Mouse (Mus musculus) adrenal gland, postnatal 25 days (tissue): ENCODE results near the gene Zfhx3. TPM values are rescaled to one million over a fixed set of nuclear protein-coding genes. Genes with fewer than 3 reads are reported as not detected.
A peak's percentile ranks its signal among the peaks of the same experiment; 100 is the strongest.

Source experiments
- DNase-seq: peaks from one replicate; pipeline ENCODE4 v3.0.0; 2021; ENCODE audit warnings: mixed read lengths
- total RNA-seq: library from RNA; stranded (reverse); gene quantifications from 2 replicates; pipeline ENCODE4 v1.2.3, GENCODE M21; 2021

The Zfhx3 gene
- total RNA-seq, 1 experiment from 2014 or later: 56.3 TPM

DNA sequence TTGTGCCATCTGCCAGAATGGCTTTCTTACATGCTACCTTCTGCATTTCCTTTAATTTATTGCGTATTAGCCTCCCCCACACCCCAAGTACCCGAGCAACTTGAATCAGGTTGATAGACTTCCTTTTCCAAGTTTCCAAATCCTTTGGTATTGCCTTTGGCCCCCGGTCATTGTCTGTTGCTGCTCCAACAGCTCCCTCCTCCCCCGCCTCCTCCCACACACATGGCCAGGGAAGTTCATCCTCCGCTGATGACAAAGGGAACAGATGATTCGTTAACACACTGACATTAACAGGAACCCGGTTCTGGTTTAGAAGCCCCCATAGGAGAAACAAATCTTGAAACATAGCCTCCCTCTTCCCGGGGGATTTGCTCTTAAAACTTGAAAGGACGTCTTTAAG is 917.5 kb downstream of the Zfhx3 start:
- DNase-seq: no peak

DNA sequence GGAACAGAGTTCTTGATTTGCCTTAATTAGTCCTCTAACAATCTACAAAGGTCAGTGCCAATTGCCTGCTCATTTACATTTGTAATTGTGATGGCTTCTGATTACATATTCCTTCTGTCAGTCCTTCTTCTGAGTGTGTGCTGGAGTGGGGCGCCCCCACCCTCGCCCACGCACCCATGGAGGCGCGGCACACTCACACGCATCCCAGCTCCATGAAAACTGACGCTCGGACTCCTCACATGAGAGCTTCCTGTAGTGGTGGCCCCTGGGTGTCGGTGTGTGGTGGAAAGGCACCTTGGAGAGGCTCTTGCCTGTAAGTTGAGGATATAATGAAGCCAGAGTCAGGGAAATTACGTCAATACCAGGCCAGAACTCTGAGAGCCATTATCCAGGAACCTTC is 921.0 kb downstream of the Zfhx3 start:
- DNase-seq: no peak

DNA sequence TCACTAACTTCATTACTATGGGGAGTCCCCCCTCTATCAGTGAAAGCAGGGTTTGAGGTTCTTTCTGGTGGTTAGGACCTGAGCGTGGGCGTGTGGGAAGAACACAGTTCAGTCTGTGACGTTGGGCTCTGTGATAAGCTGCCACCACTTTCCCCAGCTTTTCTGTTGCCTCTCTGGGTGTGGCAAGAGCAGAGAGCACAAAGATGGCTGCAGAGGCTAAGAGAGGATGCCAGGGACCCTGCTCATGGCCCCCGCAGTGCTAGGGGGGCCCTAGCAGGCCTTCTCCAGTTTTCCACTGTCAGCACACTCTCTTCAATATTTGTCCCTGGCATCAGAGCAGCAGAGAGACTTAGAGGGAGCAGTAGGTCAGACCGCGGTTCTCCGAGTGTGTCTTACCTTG is 924.0 kb downstream of the Zfhx3 start:
- DNase-seq: no peak

GRCm38 (mm10) chr8:108867482-108868258 is 925.2 kb downstream of the Zfhx3 start:
- no peak for DNase-seq

- no peak for DNase-seq
Measured at GRCm38 (mm10) chr8:108868259-108869090, 926.0 kb downstream of the Zfhx3 start.

GRCm38 (mm10) chr8:108869420-108869819 is 927.0 kb downstream of the Zfhx3 start:
- DNase-seq: no peak

DNA sequence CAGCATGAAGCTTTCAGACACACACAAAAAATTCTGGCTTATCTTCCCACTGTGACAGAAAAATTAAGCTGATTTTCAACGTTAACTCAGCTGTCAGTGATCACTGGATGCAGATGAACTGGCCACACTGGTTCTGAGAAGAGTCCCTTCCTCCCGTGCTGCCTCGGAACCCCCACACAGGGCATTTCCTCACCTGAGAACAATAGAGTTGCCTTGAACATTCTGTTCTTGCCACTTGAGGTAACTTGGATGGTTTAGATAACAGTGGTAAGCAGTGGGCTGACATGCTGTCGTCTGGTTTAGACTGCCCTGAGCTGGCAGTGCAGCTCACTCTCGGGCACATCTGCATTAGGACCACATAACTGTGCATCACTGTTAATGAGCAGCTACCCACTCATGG is 927.5 kb downstream of the Zfhx3 start:
- no peak for DNase-seq

DNA sequence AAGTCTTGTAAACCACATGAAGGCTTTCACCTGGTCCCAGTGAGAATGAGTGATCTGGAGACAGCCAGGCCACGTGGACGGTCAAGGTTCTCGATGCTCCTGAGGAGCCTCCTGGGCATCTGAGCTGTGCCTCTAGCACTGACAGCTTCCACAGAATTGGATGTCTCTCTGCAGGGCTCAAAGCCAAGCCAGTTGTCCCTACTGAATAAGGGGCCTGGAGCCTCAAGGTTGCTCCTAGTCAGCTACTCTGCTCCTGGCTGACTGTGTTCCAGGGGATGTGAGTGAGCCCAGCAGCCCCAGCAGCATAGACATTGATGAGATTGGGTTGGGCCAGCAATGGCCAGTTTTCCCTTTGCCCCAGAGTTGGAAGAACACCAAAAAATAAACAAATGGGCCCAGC is 927.9 kb downstream of the Zfhx3 start:
- DNase-seq: no peak

DNA sequence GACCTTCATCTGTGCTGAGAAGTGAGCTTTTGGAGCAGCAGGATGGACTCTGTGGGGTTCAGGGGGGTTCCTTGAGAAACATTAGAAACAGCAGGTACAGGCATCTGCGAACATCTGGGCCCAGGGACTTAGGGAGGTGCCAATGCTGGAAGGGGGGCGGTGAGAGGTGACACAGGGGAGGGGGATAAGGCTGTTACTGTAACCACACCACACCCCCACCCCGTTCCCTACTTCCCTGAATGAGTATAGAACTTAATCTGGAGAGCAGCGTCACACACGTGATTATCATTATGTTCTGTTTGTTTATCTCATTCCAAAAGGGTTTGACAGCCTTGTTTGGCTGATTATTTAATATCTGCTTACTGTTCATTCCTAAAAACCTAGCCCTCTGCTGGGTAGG is 933.3 kb downstream of the Zfhx3 start:
- DNase-seq: no peak

- no peak for DNase-seq
Measured at GRCm38 (mm10) chr8:108880101-108880500, 937.7 kb downstream of the Zfhx3 start.

DNA sequence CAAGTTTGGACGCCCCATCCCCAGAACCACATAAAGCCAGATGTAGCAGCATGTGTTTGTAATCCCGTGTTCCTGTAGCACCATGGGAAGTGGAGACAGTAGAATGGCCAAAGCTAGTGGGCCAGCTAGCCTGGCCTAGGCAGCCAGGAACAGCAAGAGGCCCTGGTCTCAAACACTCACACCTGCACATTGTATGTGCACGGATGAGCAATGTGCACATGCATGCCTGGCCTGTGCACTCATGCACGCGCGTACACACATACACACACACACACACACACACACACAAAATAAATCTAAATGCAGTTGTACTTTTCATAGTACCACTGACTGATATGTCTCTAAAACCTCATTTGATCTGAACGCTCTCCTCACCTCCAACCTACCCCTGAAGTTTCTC is 938.9 kb downstream of the Zfhx3 start:
- no peak for DNase-seq

- no peak for DNase-seq
Measured at GRCm38 (mm10) chr8:108882073-108882472, 939.6 kb downstream of the Zfhx3 start.

DNA sequence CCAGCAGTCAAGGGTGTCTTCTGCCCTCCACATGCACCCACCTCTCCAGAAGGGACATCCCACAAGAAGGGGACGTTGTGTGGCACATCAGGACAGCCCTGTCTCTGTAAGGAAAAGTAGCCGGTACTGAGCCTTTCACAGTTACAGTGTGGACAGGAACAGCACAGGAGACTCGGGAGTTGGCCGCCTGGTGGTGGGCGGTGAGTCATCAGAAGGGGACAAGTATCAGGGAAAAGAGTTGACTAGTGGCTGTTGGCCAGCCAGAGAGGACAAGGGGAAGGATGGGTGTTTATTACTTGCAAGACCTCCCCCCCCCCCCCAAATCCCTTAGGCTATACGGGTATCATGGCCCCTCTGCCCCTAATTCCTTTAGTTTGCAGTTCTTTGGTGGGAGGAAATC is 940.9 kb downstream of the Zfhx3 start:
- peak; percentile 54 for DNase-seq

DNA sequence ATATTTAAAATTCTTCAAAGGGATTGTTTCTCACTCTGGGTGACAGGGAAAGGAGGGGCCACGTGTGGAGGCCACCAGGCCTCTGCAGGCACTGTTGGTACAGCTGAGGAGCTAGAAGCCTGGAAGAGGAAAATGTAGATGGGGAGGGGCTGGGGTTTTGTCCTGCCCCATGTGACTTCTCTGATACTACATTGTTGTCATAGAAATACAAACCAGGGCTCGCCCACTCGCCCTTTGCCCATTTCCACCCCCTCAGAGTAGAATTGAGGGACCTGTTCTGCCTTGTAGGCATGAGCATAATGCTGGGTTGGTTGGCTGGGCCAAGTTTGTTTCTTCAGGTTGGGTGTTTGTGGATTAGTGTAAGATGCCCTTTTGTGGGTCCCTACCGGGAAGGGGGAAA is 942.5 kb downstream of the Zfhx3 start:
- DNase-seq: no peak

DNA sequence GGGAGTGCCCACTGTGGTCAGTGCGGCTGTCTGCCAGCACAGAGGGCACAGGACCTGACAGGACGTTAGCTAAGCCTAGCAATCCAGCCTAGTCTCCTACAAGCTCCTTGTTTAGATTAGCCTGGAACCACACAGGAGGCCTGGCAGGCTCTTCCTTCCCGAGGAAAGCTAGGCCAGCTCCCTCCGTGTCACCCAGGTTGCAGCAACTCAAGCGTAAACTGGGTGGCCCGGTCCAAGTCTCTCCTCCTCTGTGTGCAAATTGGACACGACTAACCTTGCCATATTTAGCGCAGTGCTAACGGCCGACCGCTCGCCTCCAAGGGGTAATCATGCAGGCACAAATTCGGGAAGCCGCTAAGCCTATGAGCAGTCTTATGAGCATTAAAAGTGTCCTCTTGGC is 943.0 kb downstream of the Zfhx3 start:
- DNase-seq: no peak

- no peak for DNase-seq
Measured at GRCm38 (mm10) chr8:108885861-108886260, 943.4 kb downstream of the Zfhx3 start.

DNA sequence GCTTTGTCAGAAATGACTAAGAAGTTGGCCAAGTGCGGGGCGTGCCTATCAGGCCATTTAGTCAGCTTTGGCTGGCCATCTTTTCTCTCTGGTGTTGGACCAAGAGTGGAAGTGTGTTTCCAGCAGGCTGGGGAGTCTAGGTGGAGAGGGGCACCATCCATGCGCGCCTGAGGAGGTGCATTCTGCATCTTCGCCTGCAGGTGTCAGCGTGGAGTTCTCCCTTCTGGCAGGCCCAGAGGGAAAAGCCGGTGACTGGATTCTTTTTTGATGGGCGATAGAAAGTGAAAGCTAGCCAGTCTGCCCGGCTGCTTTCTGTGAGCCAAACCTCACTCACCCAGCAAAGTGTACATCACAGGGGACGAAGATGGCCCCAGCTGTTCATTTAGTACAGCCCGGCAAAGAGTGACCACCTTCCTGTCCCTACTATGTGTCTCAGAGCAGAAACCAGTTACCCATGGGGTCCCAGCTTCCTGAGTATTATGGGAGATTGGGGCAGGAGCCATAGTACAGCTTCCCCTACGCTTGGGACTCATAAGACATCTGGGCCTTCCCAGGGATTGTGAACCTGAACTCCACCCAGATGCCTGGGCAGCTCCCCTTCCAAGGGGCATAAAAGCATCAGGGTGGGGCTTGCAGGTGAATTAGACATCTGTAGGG is 944.3 kb downstream of the Zfhx3 start:
- DNase-seq: peak; percentile 80

DNA sequence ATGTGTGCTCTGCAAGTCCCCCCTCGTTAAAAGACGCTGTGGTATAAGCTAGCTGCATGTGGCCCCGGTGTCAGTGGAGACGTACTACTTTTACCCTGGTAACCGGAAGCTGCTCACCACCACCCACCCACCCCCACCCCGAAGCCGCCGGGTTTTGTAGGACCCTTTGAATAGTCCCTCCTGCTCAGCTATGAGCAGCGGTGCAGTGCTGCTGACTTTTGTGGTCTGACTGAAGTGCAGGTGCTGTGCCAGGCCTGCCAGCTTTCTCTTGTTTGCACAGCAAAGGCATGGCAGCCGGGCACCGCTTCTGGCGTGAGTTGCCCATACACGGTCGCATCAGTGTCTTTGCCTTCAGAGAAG is 944.8 kb downstream of the Zfhx3 start:
- DNase-seq: no peak

- no peak for DNase-seq
Measured at GRCm38 (mm10) chr8:108887890-108888289, 945.4 kb downstream of the Zfhx3 start.

- no peak for DNase-seq
Measured at GRCm38 (mm10) chr8:108888924-108889323, 946.5 kb downstream of the Zfhx3 start.

GRCm38 (mm10) chr8:108889406-108889805 is 947.0 kb downstream of the Zfhx3 start:
- DNase-seq: no peak

DNA sequence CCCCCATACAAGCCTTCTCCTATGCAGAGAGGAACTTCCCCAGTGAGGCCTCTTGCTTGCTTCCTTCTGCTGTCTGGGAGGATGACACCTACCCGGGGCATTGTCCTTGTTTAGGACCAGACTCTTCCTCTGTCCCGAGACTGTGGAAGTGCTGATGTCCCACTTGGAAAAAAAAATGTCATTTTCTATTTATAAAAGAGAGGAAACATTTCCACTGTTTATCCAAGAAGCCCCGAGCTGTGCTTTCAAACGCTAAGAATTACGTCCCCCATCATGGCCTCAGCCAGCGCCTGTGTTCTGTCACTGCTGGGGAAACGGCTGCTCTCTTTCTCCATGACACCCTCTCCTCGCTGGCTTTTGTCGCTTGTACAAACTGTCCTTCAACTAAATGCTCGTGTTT is 951.8 kb downstream of the Zfhx3 start:
- DNase-seq: no peak
